Mouse (Mus musculus): Measurements from ENCODE around the gene Slc6a20b. TPM values are rescaled to one million over a fixed set of nuclear protein-coding genes. Genes with fewer than 3 reads are reported as not detected.

The Slc6a20b gene
- polyA plus RNA-seq, 1 experiment from 2014 or later, result 0.20 TPM

- no peak overlapping the region for H3K27ac ChIP-seq (replicated peaks)
- H3K4me3 ChIP-seq, result no peak overlapping the region
- H3K27me3 ChIP-seq, result no peaks in the 10 kb centered on the region
- H3K36me3 ChIP-seq, result peaks cover 83% of the 10 kb centered on the region
- no peak overlapping the region for H3K4me2 ChIP-seq (replicated peaks)
- ATAC-seq (ENCODE audit: low FRiP score, low read depth), result no peak
- H3K9me3 ChIP-seq, result no peaks in the 10 kb centered on the region
- WGBS, result 21% methylated on average over 3 of the region's 3 CpGs
- no peak overlapping the region for H3K9ac ChIP-seq (replicated peaks)
- H3K4me1 ChIP-seq, result peaks cover 7% of the 10 kb centered on the region; the same call in 1 of the 2 replicates
These were observed 77.8 kb downstream of the Slc6a20b start for GRCm38 (mm10) chr9:123554599-123554998.

Other genes with a start within 250 kb of the Slc6a20b start
- gene Limd1, start 153.9 kb downstream of the Slc6a20b start, polyA plus RNA-seq (2016; fragmentation: Nextera tagmentation; extraction: Ambion mirVana), result 40.9 and 45.3 TPM in 2 replicates
- 51.5 and 54.2 TPM in 2 replicates for gene Sacm1l, start 102.8 kb downstream of the Slc6a20b start, polyA plus RNA-seq (2016; fragmentation: Nextera tagmentation; extraction: Ambion mirVana)
- 0.20 and 0.48 TPM in 2 replicates for gene Ccr9, start 45.9 kb upstream of the Slc6a20b start, polyA plus RNA-seq (2016; fragmentation: Nextera tagmentation; extraction: Ambion mirVana)
- 2.7 and 3.0 TPM in 2 replicates for gene Slc6a20a, start 46.3 kb upstream of the Slc6a20b start, polyA plus RNA-seq (2016; fragmentation: Nextera tagmentation; extraction: Ambion mirVana)
- gene Lztfl1, start 85.1 kb upstream of the Slc6a20b start, polyA plus RNA-seq (2016; fragmentation: Nextera tagmentation; extraction: Ambion mirVana), result 53.1 and 55.5 TPM in 2 replicates
- gene Cxcr6, start 173.9 kb upstream of the Slc6a20b start, polyA plus RNA-seq (2016; fragmentation: Nextera tagmentation; extraction: Ambion mirVana), result 0.20 and 0.24 TPM in 2 replicates
- 11.2 and 11.6 TPM in 2 replicates for gene Fyco1, start 219.3 kb upstream of the Slc6a20b start, polyA plus RNA-seq (2016; fragmentation: Nextera tagmentation; extraction: Ambion mirVana)
- not detected in 2 replicates for gene Xcr1, start 229.5 kb upstream of the Slc6a20b start, polyA plus RNA-seq (2016; fragmentation: Nextera tagmentation; extraction: Ambion mirVana)

All from midbrain, embryonic 12.5 days (tissue).